Mouse (Mus musculus) intestine, postnatal 0 days (tissue): ENCODE data around the gene Usp22. TPM values are rescaled to one million over a fixed set of nuclear protein-coding genes. Genes with fewer than 3 reads are reported as not detected.
A peak's percentile ranks its signal among the peaks of the same experiment; 100 is the strongest.

Experiments used
- ATAC-seq: fragments of 200-750 bp; cut with Nextera tagmentation; 2 replicates; pipeline ENCODE4 v1.8.0; 2017; ENCODE audit warnings: mild to moderate bottlenecking, moderate TSS enrichment, moderate library complexity
- H3K27ac ChIP-seq: fragments of 300-500 bp; sonication (generic); 2 replicates; pipeline ENCODE4 v1.5.1; 2014; ENCODE audit warnings: mild to moderate bottlenecking, low read depth, low read length, moderate library complexity
- H3K27me3 ChIP-seq: fragments of 300-500 bp; sonication (generic); replicated peaks from 2 replicates; pipeline ENCODE4 v1.6.1; 2014; ENCODE audit warnings: low read length, mixed read lengths; ENCODE audit not compliant: control insufficient read depth, insufficient read depth
- H3K36me3 ChIP-seq: fragments of 300-500 bp; sonication (generic); 2 replicates; pipeline ENCODE4 v1.6.1; 2014; ENCODE audit warnings: mild to moderate bottlenecking, moderate library complexity; ENCODE audit not compliant: control insufficient read depth, insufficient read depth
- H3K4me1 ChIP-seq: fragments of 300-500 bp; sonication (generic); replicated peaks from 2 replicates; pipeline ENCODE4 v1.6.1; 2014; ENCODE audit warnings: antibody characterized with exemption, low read length, mixed read lengths; ENCODE audit not compliant: control insufficient read depth, insufficient read depth
- H3K4me2 ChIP-seq: fragments of 300-500 bp; sonication (generic); replicated peaks from 2 replicates; pipeline ENCODE4 v1.6.1; 2014; ENCODE audit warnings: low read depth, mild to moderate bottlenecking, moderate library complexity
- H3K4me3 ChIP-seq: fragments of 300-500 bp; sonication (generic); 2 replicates; pipeline ENCODE4 v1.5.1; 2014; ENCODE audit warnings: low read depth, low read length
- H3K9ac ChIP-seq: fragments of 300-500 bp; sonication (generic); 2 replicates; pipeline ENCODE4 v1.6.1; 2014; ENCODE audit warnings: mild to moderate bottlenecking, low read depth, low read length
- H3K9me3 ChIP-seq: fragments of 300-500 bp; sonication (generic); 2 replicates; pipeline ENCODE4 v1.6.1; 2016; ENCODE audit warnings: mixed run types; ENCODE audit not compliant: control insufficient read depth
- CTCF ChIP-seq: sonication (generic); IDR thresholded peaks from 2 replicates; pipeline ENCODE4 v1.5.1; 2016; ENCODE audit warnings: low read depth, mild to moderate bottlenecking, control low read depth, antibody characterized with exemption, moderate library complexity
- WGBS: fragments of 180-500 bp; shearing (Covaris S2); extraction: QIAGEN DNeasy Blood & Tissue Kit; methylation state at CpG from one replicate; pipeline ENCODE4 v1.1.7; 2014; 5-methylcytosine and 5-hydroxymethylcytosine counted together
- polyA plus RNA-seq: library from polyadenylated mRNA; unstranded; fragments of >200 nt; fragmentation: Nextera tagmentation; extraction: Ambion mirVana; gene quantifications from 2 replicates; pipeline ENCODE4 v1.2.1, GENCODE M21; 2015

Gene Usp22
- polyA plus RNA-seq = 26.3 and 27.0 TPM in 2 replicates

- no peaks in the 10 kb centered on the region for H3K27me3 ChIP-seq
- H3K36me3 ChIP-seq = no peaks in the 10 kb centered on the region
- H3K4me2 ChIP-seq = peak within 1 kb of the TSS; percentile 94
- H3K9ac ChIP-seq = peak within 1 kb of the TSS; percentile 83
- H3K4me1 ChIP-seq = no peaks in the 10 kb centered on the region
- under 1% methylated on average over 69 of the region's 69 CpGs for WGBS
- no peaks in the 10 kb centered on the region for H3K9me3 ChIP-seq
- H3K4me3 ChIP-seq = peak within 1 kb of the TSS; percentile 70
- peak within 1 kb of the TSS; percentile 92 for H3K27ac ChIP-seq
- peak; percentile 99 for ATAC-seq
- peak; percentile 41; the same call in 1 of the 2 replicates for TF ChIP-seq CTCF
These were observed at the start of gene Usp22 for GRCm38 (mm10) chr11:61174821-61175658. Usp22 (minus strand) TSS chr11:61175055.

- Histone ChIP-seq H3K27ac (no peak overlapping the region), H3K9ac (no peak overlapping the region), H3K9me3 (no peaks in the 10 kb centered on the region), H3K4me1 (no peaks in the 10 kb centered on the region), H3K4me2 (no peak overlapping the region), H3K27me3 (no peaks in the 10 kb centered on the region), H3K36me3 (no peaks in the 10 kb centered on the region), H3K4me3 (no peak overlapping the region)
- TF ChIP-seq CTCF = no peak
- 64% methylated on average over 6 of the region's 6 CpGs for WGBS
- ATAC-seq = no peak
These were observed 49.4 kb upstream of the Usp22 start for GRCm38 (mm10) chr11:61224234-61224744.

GRCm38 (mm10) chr11:61222971-61223745 lies 48.3 kb upstream of the Usp22 start:
- Histone ChIP-seq H3K9me3 (no peaks in the 10 kb centered on the region), H3K36me3 (no peaks in the 10 kb centered on the region), H3K27ac (no peak overlapping the region), H3K4me2 (no peak overlapping the region), H3K27me3 (no peaks in the 10 kb centered on the region), H3K4me3 (no peak overlapping the region), H3K4me1 (no peaks in the 10 kb centered on the region), H3K9ac (no peak overlapping the region)
- no peak for TF ChIP-seq CTCF
- WGBS = 85% methylated on average over 9 of the region's 9 CpGs
- no peak for ATAC-seq

GRCm38 (mm10) chr11:61222007-61222406 lies 47.2 kb upstream of the Usp22 start:
- no peak for ATAC-seq
- Histone ChIP-seq H3K36me3 (no peaks in the 10 kb centered on the region), H3K27ac (no peak overlapping the region), H3K4me1 (no peaks in the 10 kb centered on the region), H3K9ac (no peak overlapping the region), H3K9me3 (no peaks in the 10 kb centered on the region), H3K4me3 (no peak overlapping the region), H3K27me3 (no peaks in the 10 kb centered on the region), H3K4me2 (no peak overlapping the region)
- TF ChIP-seq CTCF = no peak
- WGBS = 61% methylated on average over 1 of the region's 1 CpGs

- no peak overlapping the region for H3K27ac ChIP-seq
- no peak overlapping the region for H3K4me2 ChIP-seq
- ATAC-seq = no peak
- H3K9me3 ChIP-seq = no peaks in the 10 kb centered on the region
- TF ChIP-seq CTCF = peak; percentile 54
- H3K4me1 ChIP-seq = no peaks in the 10 kb centered on the region
- 51% methylated on average over 9 of the region's 9 CpGs for WGBS
- no peak overlapping the region for H3K4me3 ChIP-seq
- H3K9ac ChIP-seq = no peak overlapping the region
- no peaks in the 10 kb centered on the region for H3K27me3 ChIP-seq
- H3K36me3 ChIP-seq = no peaks in the 10 kb centered on the region
These were observed 45.5 kb upstream of the Usp22 start for GRCm38 (mm10) chr11:61220156-61220881.
